Mouse (Mus musculus): ENCODE measurements around the gene Cntf.

- no peak for TF ChIP-seq CTCF (IDR thresholded peaks at IDR 0.05; ENCODE audit: borderline replicate concordance, control insufficient read depth, extremely low read depth, insufficient read depth, low read length, poor library complexity)
- TF ChIP-seq POLR2A (IDR thresholded peaks at IDR 0.05; ENCODE audit: control insufficient read depth, extremely low read depth, insufficient read depth, low read length, poor library complexity), result no peak
Observed at GRCm38 (mm10) chr19:12722308-12722707, 43.1 kb downstream of the Cntf start.

Data from thymus, adult 2 months (tissue).